Mouse (Mus musculus) gonadal fat pad, adult 2 months (tissue): Measurements from ENCODE around the gene Ap5b1. TPM values are rescaled to one million over a fixed set of nuclear protein-coding genes. Genes with fewer than 3 reads are reported as not detected.

Experiments
- DNase-seq: peaks from one replicate; pipeline ENCODE4 v3.0.0-alpha.2; 2012; ENCODE audit warnings: low read depth
- polyA plus RNA-seq: library from polyadenylated mRNA; depleted of rRNA; stranded (reverse); fragments of >200 nt; gene quantifications from 2 replicates; pipeline ENCODE4 v1.2.3, GENCODE M21; 2012; rRNA removed

Ap5b1 gene
- polyA plus RNA-seq, 1 experiment, result 10.0 TPM

DNA sequence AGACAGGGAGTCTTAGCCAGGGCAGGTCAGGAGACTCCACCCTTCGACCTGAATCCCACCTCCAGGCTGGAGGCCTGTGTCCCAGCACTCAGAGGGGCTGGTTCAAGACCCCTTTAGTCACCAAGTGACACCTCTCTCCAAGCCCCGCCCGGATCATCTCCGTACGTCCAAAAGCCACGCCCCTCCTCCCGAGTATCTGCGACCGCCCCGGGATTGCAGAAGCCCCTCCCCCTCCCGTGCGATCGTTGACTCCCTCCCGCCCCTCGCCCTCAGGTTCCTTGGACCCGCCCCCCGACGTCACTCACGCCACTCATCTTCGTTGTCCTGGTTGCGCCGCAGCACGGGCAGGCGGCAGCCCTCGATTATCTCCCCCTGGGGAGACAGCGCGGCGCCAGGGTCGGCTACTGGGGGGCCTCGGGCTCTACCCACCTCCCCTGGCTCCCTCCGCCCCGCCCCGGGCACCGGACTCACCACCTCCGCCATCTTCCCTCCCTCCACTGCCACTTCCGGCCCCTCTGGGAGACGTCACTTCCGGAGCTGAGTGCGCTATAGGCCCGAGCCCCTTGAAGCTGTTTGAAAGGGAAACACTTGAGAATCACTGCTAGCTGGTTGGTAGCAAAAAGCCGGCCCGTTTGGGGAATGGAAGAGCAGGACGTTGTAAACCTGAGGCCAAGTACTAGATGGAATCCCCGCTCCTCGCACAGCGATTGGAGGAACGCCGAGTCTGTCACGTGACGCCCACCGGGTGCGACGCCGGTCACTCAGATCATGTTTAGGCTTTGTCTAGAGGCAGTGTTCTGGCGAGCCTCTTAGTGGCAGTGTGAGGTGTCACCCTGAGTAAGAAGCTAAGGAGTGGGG is 42.0 kb downstream of the Ap5b1 start, which contains the start of gene Kat5:
Gene Kat5 (minus strand): TSS at position 691 of the 858 bp plus-strand sequence.
- peak; percentile 49 for DNase-seq

DNA sequence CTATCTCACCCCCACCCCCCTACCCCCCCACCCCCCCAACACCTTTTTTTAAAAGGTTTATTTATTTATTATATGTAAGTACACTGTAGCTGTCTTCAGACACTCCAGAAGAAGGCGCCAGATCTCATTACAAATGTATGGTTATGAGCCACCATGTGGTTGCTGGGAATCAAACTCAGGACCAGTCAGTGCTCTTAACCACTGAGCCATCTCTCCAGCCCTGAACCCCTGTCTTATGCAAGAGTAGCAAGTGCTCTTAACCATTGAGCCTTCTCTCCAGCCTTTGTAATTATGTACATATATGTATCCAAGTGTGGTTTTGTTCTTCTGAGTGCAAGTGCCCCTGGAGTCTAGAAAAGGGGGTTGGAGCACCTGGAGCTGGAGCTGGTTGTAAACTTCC is 44.1 kb downstream of the Ap5b1 start:
- DNase-seq, result no peak

DNA sequence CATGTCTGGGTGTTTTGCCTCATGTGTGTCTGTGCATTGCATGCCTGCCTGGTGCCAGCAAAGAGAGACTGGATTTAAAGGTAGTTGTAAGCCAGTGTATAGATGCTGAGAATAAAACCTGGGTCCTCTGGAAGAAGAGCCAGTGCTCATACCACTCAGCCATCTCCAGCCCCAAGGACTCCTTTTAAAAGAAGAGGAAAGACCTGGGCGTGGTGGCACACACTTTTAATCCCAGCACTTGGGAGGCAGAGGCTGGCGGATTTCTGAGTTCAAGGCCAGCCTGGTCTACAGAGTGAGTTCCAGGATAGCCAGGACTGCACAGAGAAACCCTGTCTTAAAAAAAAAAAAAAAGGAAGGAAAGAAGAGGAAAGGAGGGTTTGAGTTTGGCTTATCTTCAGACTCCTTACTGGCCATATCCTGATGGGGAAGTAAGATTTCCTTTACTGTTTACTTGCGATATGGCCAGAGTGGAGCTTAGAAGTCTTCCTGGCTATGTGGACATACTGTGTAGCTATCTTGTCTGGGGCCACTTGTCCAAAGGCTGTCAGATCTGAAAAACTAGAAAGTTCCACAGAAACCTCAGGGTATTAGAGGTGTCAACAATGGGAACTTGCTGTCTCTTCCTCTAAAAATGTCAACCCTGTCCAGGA is 45.1 kb downstream of the Ap5b1 start:
- no peak for DNase-seq

DNA sequence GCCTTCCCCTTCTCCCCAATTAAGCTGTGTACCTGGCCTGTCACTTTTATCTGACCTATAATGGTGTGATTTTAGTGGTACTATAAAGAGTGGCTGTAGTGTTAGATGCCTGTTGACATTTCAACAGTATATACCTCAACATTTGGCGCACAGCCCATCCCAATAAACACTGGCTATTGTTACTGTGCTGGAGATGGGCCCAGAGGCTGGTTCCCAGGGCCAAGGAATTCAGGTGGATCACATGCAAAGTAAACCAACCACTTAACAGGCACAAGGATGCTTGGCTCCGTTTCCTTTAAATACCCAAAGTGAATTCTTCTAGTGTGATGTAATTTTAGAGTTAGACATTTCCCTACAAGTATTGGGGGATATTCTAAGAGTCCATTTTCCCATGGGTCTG is 47.1 kb downstream of the Ap5b1 start:
- no peak for DNase-seq

DNA sequence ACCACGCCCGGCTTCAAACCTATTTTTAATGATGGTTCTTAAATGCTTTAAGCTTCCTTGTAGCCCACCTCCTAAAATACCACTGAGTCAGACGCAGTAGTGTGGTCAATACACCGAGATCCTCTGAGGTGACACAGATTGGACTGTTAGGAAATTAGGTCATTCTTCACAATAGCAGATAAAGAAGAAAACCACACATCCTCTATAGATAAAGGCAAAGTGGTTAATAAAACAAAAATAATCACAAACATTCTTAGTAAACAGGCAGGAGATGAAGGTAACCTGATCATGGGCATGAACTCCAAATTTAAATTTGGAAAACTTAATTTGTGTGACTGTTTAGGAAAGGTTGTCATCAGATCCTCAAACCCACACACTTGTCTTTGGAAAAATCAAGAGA is 52.2 kb downstream of the Ap5b1 start:
- DNase-seq, result no peak

Other genes starting within 250 kb of the Ap5b1 start
- 0.08 and 0.46 TPM in 2 replicates for gene Catsper1, start 232.3 kb upstream of the Ap5b1 start, polyA plus RNA-seq
- gene Cst6, start 218.5 kb upstream of the Ap5b1 start, polyA plus RNA-seq, result 6.6 and 17.1 TPM in 2 replicates
- 19.9 and 20.4 TPM in 2 replicates for gene Eif1ad, start 201.3 kb upstream of the Ap5b1 start, polyA plus RNA-seq
- gene Banf1, start 200.9 kb upstream of the Ap5b1 start, polyA plus RNA-seq, result 87.8 and 125 TPM in 2 replicates
- gene Sart1, start 179.3 kb upstream of the Ap5b1 start, polyA plus RNA-seq, result 18.1 and 33.3 TPM in 2 replicates
- 1.9 and 2.0 TPM in 2 replicates for gene Tsga10ip, start 165.5 kb upstream of the Ap5b1 start, polyA plus RNA-seq
- 136 and 167 TPM in 2 replicates for gene Drap1, start 143.0 kb upstream of the Ap5b1 start, polyA plus RNA-seq
- 65.9 and 73.9 TPM in 2 replicates for gene AI837181, start 142.9 kb upstream of the Ap5b1 start, polyA plus RNA-seq
- gene Fosl1, start 120.5 kb upstream of the Ap5b1 start, polyA plus RNA-seq, result 0.24 and 0.38 TPM in 2 replicates
- gene Ccdc85b, start 110.1 kb upstream of the Ap5b1 start, polyA plus RNA-seq, result 5.6 and 6.7 TPM in 2 replicates
- gene Fibp, start 107.4 kb upstream of the Ap5b1 start, polyA plus RNA-seq, result 126 and 132 TPM in 2 replicates
- gene Ctsw, start 99.5 kb upstream of the Ap5b1 start, polyA plus RNA-seq, result 2.2 and 2.3 TPM in 2 replicates
- gene Efemp2, start 94.1 kb upstream of the Ap5b1 start, polyA plus RNA-seq, result 73.5 and 79.0 TPM in 2 replicates
- 77.2 and 85.6 TPM in 2 replicates for gene Mus81, start 79.6 kb upstream of the Ap5b1 start, polyA plus RNA-seq
- 410 and 421 TPM in 2 replicates for gene Cfl1, start 77.6 kb upstream of the Ap5b1 start, polyA plus RNA-seq
- gene 1700020D05Rik, start 64.2 kb upstream of the Ap5b1 start, polyA plus RNA-seq, result 1.9 and 3.0 TPM in 2 replicates
- 20.9 and 25.6 TPM in 2 replicates for gene Snx32, start 57.5 kb upstream of the Ap5b1 start, polyA plus RNA-seq
- 2.4 and 3.5 TPM in 2 replicates for gene Ovol1, start 7.4 kb upstream of the Ap5b1 start, polyA plus RNA-seq
- 42.2 and 49.4 TPM in 2 replicates for gene Rnaseh2c, start 33.8 kb downstream of the Ap5b1 start, polyA plus RNA-seq
- gene Kat5, start 42.2 kb downstream of the Ap5b1 start, polyA plus RNA-seq, result 55.3 and 63.6 TPM in 2 replicates
- gene Rela, start 69.5 kb downstream of the Ap5b1 start, polyA plus RNA-seq, result 66.8 and 81.8 TPM in 2 replicates
- gene Sipa1, start 95.7 kb downstream of the Ap5b1 start, polyA plus RNA-seq, result 36.3 and 45.7 TPM in 2 replicates
- gene Map3k11, start 120.7 kb downstream of the Ap5b1 start, polyA plus RNA-seq, result 50.6 and 52.8 TPM in 2 replicates
- 80.2 and 87.4 TPM in 2 replicates for gene Pcnx3, start 120.9 kb downstream of the Ap5b1 start, polyA plus RNA-seq
- gene Kcnk7, start 136.3 kb downstream of the Ap5b1 start, polyA plus RNA-seq, result 0.33 and 0.36 TPM in 2 replicates
- gene Ehbp1l1, start 158.3 kb downstream of the Ap5b1 start, polyA plus RNA-seq, result 43.8 and 64.4 TPM in 2 replicates
- gene Fam89b, start 161.6 kb downstream of the Ap5b1 start, polyA plus RNA-seq, result 160 and 194 TPM in 2 replicates
- 186 and 257 TPM in 2 replicates for gene Ltbp3, start 172.9 kb downstream of the Ap5b1 start, polyA plus RNA-seq
- gene Scyl1, start 203.4 kb downstream of the Ap5b1 start, polyA plus RNA-seq, result 155 TPM in 2 replicates